Mouse (Mus musculus) urinary bladder, adult 18-20 months (tissue): ENCODE results near the gene Tomm20.
A peak's percentile ranks its signal among the peaks of the same experiment; 100 is the strongest.

ENCODE experiments used
- DNase-seq, 2 experiments: peaks; one replicate each; pipeline ENCODE4 v3.0.0; 2022; ENCODE audit warnings: low spot score in 2 of 2, mixed read lengths in 2 of 2

The Tomm20 gene

GRCm38 (mm10) chr8:126962871-126963270, 17.2 kb upstream of the Tomm20 start:
- DNase-seq = no peak

- DNase-seq = no peak
Observed at GRCm38 (mm10) chr8:126961516-126961915, 15.9 kb upstream of the Tomm20 start.

DNA sequence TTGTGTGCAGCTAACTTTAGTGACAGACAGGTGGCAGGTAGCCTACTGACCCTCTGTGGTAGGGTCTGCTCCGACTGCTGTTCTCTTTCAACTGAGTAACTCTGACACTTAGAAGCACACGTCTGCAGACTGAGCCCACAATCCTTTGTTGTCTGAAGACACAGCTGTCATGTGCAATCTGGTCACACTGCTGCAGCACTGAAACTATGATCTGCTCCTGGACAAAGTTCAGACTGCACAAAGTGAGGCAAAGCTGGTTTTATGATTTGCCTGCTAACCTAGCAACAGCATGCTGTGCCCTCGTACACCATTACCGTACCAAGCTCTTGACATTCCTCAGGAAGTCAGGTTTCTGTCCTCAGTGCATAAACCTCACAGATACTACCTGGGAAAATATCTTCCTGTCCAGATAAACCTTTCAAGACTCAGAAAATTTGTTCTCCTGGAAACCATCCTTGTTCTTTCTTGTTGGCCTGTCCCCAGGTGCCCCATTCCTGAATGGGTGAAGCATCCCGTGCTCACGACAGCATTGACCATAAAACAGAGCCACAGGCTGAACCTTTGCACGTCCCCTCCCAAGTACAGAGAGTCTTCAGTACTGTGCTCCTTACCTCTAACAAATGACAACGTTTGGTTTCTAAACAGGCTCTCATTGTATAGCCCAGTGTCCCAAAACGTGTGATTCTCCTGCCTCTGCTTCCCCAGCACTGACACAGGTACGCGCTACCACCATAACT, 6.4 kb upstream of the Tomm20 start:
- DNase-seq = no peak

DNA sequence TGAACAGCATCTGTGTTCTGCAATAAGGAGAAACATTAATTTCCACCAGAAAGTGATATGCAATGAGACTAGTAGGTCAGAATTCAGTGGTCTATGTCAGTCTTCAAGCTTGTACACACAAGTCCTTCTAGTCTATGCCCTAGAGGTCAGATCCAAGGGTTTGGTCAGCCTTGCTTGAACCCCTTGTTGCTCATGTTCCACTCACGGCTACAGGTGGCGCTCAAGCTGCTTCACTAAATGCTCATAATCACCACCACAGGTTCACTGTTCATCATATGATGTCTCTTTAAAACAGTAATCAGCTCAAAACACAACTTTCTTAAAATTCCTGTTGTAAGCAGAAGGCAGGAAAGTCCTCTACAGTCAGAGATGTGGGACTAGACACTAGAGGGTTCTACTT, 3.9 kb upstream of the Tomm20 start:
- no peak for DNase-seq

- no peak for DNase-seq
Observed at GRCm38 (mm10) chr8:126946444-126946843, 800 bp upstream of the Tomm20 start.

- DNase-seq = peak in 1 of 2 experiments; percentile 23
Observed at GRCm38 (mm10) chr8:126944781-126945691, 608 bp downstream of the Tomm20 start.

DNA sequence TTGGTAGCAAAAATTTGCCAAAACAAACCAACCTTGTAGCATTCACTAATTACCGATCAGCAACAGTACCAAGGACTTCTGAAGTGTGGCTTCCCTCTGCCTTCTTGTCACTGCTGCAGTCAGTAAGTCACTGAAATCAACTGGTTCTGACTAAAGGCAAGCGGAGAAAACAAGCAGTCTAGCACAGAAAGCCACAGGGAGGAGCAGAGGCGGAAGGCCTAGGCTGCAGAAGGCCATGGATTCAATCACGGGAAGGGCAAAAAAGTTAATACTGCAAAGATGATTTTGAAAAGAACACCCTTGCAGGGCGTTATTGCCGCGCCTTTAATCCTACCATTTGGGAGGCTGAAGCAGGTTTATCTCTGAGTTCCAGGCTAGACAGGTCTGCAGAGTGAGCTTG, 2.1 kb downstream of the Tomm20 start:
- no peak for DNase-seq

- no peak for DNase-seq
Observed at GRCm38 (mm10) chr8:126937337-126937736, 8.3 kb downstream of the Tomm20 start.

- no peak for DNase-seq
Observed at GRCm38 (mm10) chr8:126935932-126936331, 9.7 kb downstream of the Tomm20 start.

DNA sequence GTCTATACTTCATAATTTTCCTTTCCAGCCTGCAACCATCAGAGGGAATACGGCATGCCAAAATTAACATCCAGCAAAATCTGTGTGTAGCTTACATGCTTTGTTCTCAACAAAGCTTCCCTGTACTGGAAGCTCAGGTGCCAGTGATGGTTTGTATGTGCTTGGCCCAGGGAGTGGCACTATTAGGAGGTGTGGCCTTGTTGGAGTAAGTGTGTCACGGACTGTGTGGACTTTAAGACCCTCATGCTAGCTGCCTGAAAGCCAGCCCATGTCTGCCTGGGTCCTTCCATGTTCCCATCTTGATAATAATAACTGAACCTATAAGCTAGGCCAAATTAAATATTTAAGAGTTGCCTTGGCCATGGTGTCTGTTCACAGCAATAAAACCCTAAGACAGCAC, 10.3 kb downstream of the Tomm20 start:
- DNase-seq = no peak

DNA sequence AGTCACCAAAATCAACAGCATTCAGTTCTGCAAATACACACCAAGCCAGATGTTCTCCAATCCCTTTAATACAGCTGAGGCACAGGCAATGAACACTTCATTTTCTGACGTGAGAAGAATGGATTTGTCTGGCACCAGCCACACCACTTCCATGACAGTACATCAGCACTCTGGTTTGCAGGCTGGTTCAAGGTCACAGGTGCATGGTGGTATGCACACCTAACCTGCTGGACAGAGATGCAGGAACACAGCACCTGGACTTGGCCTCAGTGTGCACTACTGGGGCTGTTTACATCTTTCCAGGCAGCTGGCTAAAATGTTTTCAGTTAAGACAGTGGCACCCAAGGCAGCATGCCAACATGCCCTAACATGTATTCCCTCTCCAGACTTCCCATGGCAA, 13.0 kb downstream of the Tomm20 start:
- DNase-seq = no peak

GRCm38 (mm10) chr8:126932249-126932648, 13.4 kb downstream of the Tomm20 start:
- no peak for DNase-seq

- no peak for DNase-seq
Observed at GRCm38 (mm10) chr8:126931720-126932119, 13.9 kb downstream of the Tomm20 start.

- no peak for DNase-seq
Observed at GRCm38 (mm10) chr8:126929607-126930161, 16.0 kb downstream of the Tomm20 start.

DNA sequence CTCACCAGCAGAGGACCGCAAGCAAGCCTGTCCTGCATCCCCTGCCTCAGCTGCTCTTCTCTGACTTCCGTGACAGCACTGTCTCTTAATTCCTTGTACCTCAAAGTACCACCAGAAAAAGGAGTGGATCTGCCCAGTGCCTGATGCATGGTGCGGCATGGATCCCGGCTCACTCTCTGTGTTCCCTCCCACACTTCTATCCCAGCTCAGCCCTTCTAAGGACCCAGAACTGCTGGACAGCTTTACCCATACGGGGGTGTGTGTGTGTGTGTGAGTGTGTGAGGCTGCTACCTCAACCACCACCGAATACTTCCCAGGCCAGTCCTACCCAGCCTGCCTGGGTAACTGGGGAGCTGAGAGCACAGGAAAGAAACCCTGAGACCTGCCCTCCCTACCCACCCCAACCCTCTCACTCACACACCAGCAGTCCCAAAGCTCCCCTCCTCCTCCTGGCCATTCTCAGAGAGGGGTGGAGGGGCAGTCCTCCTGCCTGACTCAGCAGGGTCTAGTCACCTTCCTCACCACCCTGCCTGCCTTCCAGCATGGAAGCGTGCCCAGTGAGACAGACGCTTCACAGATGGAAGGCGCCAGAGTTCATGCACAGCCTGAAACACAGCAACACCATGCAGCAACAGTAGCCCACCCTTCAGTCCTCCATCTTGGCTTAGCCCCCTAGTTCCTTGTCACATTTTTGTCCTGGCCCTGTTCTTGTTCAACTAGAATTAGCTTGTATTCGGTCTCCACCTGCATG, 16.7 kb downstream of the Tomm20 start:
- DNase-seq = no peak

DNA sequence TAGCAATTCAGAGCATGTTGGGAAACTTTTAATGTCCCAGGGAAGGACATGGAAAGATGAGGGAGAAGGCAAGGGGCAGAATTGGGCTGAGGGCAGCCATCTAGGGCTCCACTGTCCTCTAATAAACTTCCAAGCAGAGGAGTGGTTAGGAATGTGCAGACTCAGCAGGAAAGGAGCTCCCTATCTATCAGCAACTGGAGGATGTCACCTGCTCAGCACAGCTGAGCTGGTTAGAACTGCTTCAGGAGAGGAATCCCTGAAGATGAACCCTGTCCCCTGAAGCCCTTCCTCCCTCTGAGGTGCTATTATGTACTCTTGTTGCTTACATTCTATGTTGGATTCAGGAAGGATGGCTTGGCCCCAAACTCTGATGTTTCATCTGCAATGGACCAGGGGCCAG, 17.6 kb downstream of the Tomm20 start:
- no peak for DNase-seq

DNA sequence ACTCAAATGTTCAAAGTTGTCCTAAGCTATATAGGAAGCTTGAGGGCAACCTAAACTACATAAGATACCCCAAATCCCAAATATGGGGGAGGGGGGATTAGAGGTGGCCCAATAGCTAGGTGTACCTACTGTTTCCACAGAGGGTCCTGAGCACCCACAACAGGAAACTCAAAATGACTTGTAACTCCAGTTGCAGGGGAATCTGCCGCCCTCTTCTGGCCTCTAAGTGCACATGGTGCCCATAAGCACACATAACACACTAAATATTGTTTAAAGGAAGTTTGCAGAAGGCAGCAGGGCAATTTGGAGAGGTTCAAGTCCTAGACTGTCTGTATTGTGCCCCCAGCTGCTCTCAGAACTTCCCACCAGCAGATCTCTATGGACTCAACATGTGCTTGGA, 18.6 kb downstream of the Tomm20 start:
- no peak for DNase-seq

- no peak for DNase-seq
Observed at GRCm38 (mm10) chr8:126922981-126923380, 22.7 kb downstream of the Tomm20 start.

GRCm38 (mm10) chr8:126921432-126921831, 24.2 kb downstream of the Tomm20 start:
- DNase-seq = no peak

DNA sequence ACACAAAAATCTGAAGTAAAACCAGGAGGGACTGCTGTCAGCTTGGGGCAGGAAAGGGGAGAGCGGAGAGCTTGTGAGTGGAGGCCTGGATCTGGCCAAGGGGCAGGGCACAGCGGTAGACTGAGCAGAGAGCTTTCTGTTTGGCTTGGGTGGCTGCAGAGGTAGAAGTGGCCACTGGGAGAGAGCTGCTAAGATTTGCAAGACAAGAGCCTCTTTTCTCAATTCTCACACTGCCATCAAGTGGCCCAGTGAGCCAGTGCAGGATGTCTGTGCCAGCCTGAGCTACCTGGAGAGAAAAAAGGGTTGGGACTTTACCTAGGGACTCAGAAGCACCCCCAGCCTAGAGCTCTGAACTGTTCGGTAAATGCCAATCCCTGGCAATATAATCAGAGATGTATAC, 24.8 kb downstream of the Tomm20 start:
- DNase-seq = peak; percentile 60 to 68

DNA sequence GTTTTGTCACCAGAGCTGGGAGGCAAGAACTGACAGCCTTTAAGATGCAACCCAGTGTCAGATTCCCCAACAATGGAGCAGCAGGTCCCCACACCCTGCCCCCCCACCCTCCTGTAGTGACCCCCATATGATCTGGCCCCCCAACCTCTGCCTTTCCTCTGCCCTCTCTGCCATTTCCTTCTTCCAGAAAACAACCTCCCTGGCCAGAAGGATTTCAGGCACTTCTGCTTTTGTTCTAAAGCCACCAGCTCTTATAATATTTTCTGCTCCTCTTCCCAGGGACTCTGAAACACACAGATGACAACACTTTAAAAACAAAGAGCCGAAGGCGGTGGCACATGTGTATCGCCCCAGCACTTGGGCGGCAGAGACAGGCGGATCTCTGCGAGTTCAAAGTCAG, 25.3 kb downstream of the Tomm20 start:
- DNase-seq = no peak

DNA sequence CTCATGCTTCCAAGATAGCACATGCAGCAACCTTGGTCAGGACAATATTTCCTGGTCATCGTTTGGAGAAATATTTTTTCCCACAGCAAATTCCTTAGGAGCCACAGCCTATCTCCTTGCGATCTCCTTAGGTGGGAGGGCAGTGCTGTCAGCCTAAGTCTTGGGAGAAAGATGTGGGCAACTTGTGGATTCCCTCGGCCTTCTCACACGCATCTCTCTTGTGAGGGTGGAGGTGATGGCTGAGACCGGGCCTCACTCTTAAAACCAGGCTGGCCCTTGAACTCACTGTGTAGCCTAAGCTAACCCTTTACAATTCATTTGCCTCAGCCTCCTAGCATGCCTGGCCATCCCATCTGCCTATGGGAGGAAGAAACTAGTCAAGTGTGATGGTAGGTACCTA, 25.9 kb downstream of the Tomm20 start:
- no peak for DNase-seq
